Mouse (Mus musculus) adrenal gland, adult 8-10 months (tissue): ENCODE results near the gene Rpl10. TPM values are rescaled to one million over a fixed set of nuclear protein-coding genes. Genes with fewer than 3 reads are reported as not detected.
A peak's percentile ranks its signal among the peaks of the same experiment; 100 is the strongest.

Experiments used
- DNase-seq: peaks from one replicate; pipeline ENCODE4 v3.0.0; 2022
- microRNA-seq, 2 experiments: library from miRNA; unstranded; fragments of <30 nt; microRNA quantifications; one replicate each; pipeline ENCODE4 v1.2.0; 2022
- total RNA-seq, 4 experiments: library from RNA; stranded (reverse); gene quantifications; 2 replicates each; pipeline ENCODE4 v1.2.4; 2022

Rpl10 gene
- total RNA-seq, 4 experiments from 2014 or later: 315 to 542 (median 416) TPM

GRCm38 (mm10) chrX:74281732-74282394 lies 11.3 kb downstream of the Rpl10 start, which contains the start of the genes Taz and Dnase1l1:
Gene Taz (plus strand): TSS chrX:74281912.
Gene Dnase1l1 (minus strand): TSS chrX:74282337.
- DNase-seq: peak; percentile 86

- peak; percentile 79 for DNase-seq
Measured at GRCm38 (mm10) chrX:74282395-74283091, 11.9 kb downstream of the Rpl10 start.

GRCm38 (mm10) chrX:74283092-74283437 lies 12.5 kb downstream of the Rpl10 start:
- no peak for DNase-seq

GRCm38 (mm10) chrX:74293431-74293830 lies 22.8 kb downstream of the Rpl10 start:
- no peak for DNase-seq

- peak; percentile 93 for DNase-seq
Measured at GRCm38 (mm10) chrX:74296538-74297448, 26.2 kb downstream of the Rpl10 start, which contains the start of gene Atp6ap1. Gene Atp6ap1 (plus strand): TSS chrX:74297097.

GRCm38 (mm10) chrX:74298348-74298747 lies 27.7 kb downstream of the Rpl10 start:
- no peak for DNase-seq

GRCm38 (mm10) chrX:74299721-74300120 lies 29.1 kb downstream of the Rpl10 start:
- DNase-seq: no peak

GRCm38 (mm10) chrX:74304867-74305700 lies 34.5 kb downstream of the Rpl10 start, which contains the start of gene Gdi1:
Gene Gdi1 (plus strand): TSS chrX:74304998.
- peak; percentile 43 for DNase-seq

GRCm38 (mm10) chrX:74312540-74313464 lies 42.2 kb downstream of the Rpl10 start, which contains the start of gene Fam50a:
Gene Fam50a (plus strand): TSS chrX:74313033.
- DNase-seq: peak; percentile 86

Small RNA genes lying within 50 kb of the gene (microRNA-seq; reads per million reads assigned to microRNA genes)
- gene Mir7091: 0 to 0.17 reads per million in 2 experiments
- 0 to 0.18 reads per million in 2 experiments for gene Mir7092

Other genes starting within 250 kb of the Rpl10 start
- gene Irak1, start 246.9 kb upstream of the Rpl10 start, total RNA-seq: 100 to 1,000 TPM; 109 to 154 (median 129) TPM
- gene Opn1mw, start 143.3 kb upstream of the Rpl10 start, total RNA-seq: not detected
- gene Mecp2, start 135.4 kb upstream of the Rpl10 start, total RNA-seq: 10 to 100 TPM; 37.8 to 56.5 (median 46.9) TPM
- not detected for gene Tex28, start 103.0 kb upstream of the Rpl10 start, total RNA-seq
- gene Tktl1, start 93.6 kb upstream of the Rpl10 start, total RNA-seq: not detected
- 100 to 1,000 TPM; 133 to 200 (median 168) TPM for gene Flna, start 21.0 kb upstream of the Rpl10 start, total RNA-seq
- 10 to 100 TPM; 47.9 to 68.8 (median 57.1) TPM for gene Emd, start 16.1 kb upstream of the Rpl10 start, total RNA-seq
- gene Taz, start 11.1 kb downstream of the Rpl10 start, total RNA-seq: 100 to 1,000 TPM in 2 of 4 experiments, 10 to 100 TPM in 2; 82.9 to 124 (median 103) TPM
- gene Dnase1l1, start 11.5 kb downstream of the Rpl10 start, total RNA-seq: 10 to 100 TPM; 16.3 to 28.6 (median 21.8) TPM
- 100 to 1,000 TPM; 246 to 263 (median 258) TPM for gene Atp6ap1, start 26.3 kb downstream of the Rpl10 start, total RNA-seq
- 100 to 1,000 TPM; 219 to 342 (median 266) TPM for gene Gdi1, start 34.2 kb downstream of the Rpl10 start, total RNA-seq
- gene Fam50a, start 42.2 kb downstream of the Rpl10 start, total RNA-seq: 10 to 100 TPM; 62.3 to 82.0 (median 71.6) TPM
- 10 to 100 TPM in 3 of 4 experiments, 1 to 10 TPM in 1; 7.2 to 29.6 (median 19.1) TPM for gene Plxna3, start 58.3 kb downstream of the Rpl10 start, total RNA-seq
- gene Lage3, start 82.8 kb downstream of the Rpl10 start, total RNA-seq: 10 to 100 TPM; 50.0 to 63.9 (median 53.6) TPM
- gene Ubl4a, start 102.4 kb downstream of the Rpl10 start, total RNA-seq: 10 to 100 TPM; 65.7 to 68.0 (median 66.7) TPM
- 10 to 100 TPM; 22.6 to 29.6 (median 26.1) TPM for gene Slc10a3, start 102.5 kb downstream of the Rpl10 start, total RNA-seq
- 10 to 100 TPM; 25.4 to 44.8 (median 33.5) TPM for gene Fam3a, start 122.5 kb downstream of the Rpl10 start, total RNA-seq
- gene Ikbkg, start 122.5 kb downstream of the Rpl10 start, total RNA-seq: 100 to 1,000 TPM in 2 of 4 experiments, 10 to 100 TPM in 2; 68.7 to 107 (median 88.8) TPM
- gene G6pdx, start 158.4 kb downstream of the Rpl10 start, total RNA-seq: 100 to 1,000 TPM; 190 to 204 (median 198) TPM
- not detected for gene Gm6880, start 210.6 kb downstream of the Rpl10 start, total RNA-seq